Mouse (Mus musculus) gonadal fat pad, adult 2 months (tissue): ENCODE measurements around the gene Pde3b. TPM values are rescaled to one million over a fixed set of nuclear protein-coding genes. Genes with fewer than 3 reads are reported as not detected.

Experiments used
- polyA plus RNA-seq: library from polyadenylated mRNA; depleted of rRNA; stranded (reverse); fragments of >200 nt; gene quantifications from 2 replicates; pipeline ENCODE4 v1.2.3, GENCODE M21; 2012; rRNA removed

Pde3b gene
- polyA plus RNA-seq, 1 experiment = 39.1 TPM

Other genes starting within 250 kb of the Pde3b start
- gene Copb1, start 160.6 kb upstream of the Pde3b start, polyA plus RNA-seq = 50.1 and 51.3 TPM in 2 replicates
- gene Psma1, start 139.2 kb upstream of the Pde3b start, polyA plus RNA-seq = 110 and 124 TPM in 2 replicates
- 3.1 and 3.3 TPM in 2 replicates for gene Cyp2r1, start 147.7 kb downstream of the Pde3b start, polyA plus RNA-seq
- 1.8 and 2.9 TPM in 2 replicates for gene Calca, start 221.1 kb downstream of the Pde3b start, polyA plus RNA-seq